Mouse (Mus musculus) liver, embryonic 14.5 days (tissue): ENCODE measurements around the gene Smim13.

Source experiments
- CTCF ChIP-seq: IDR thresholded peaks from 2 replicates; pipeline ENCODE4 v1.5.1; 2016; ENCODE audit warnings: antibody characterized with exemption, low read depth, control low read depth
- EP300 ChIP-seq: IDR thresholded peaks from 2 replicates; pipeline ENCODE4 v1.6.1; 2016; ENCODE audit warnings: antibody characterized with exemption, low read depth

DNA sequence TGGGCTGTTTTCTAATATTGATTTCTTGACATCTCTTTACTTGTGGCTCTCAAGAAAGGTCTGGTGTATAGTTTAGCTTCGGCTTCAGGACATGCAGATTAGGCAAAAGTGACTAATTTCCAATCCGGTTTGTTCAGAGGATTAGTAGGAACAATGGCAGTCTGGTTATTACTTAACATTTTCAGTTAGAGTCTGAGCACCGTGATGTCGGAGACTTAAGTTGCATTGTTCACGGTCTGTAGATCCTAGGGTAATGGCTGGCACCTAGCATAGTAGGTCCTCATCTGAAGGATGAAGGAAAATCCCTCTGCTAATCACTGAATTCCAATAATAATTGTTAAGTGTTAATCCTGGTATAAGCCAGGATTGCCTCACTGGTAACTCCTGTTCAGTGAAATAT lies 6.5 kb downstream of the Smim13 start:
- TF ChIP-seq CTCF (no peak), EP300 (no peak)
